Mouse (Mus musculus) liver, adult 2 months (tissue): Measurements from ENCODE around the gene Olfml2a.

Experiments used
- CTCF ChIP-seq: fragments of 200-500 bp; IDR thresholded peaks from 2 replicates; pipeline ENCODE4 v1.5.1; 2011; ENCODE audit warnings: low read depth, low read length, control low read depth
- POLR2A ChIP-seq: fragments of 200-500 bp; IDR thresholded peaks from 2 replicates; pipeline ENCODE4 v1.6.1; 2011; ENCODE audit warnings: low read length, control low read depth; ENCODE audit not compliant: insufficient read depth; ENCODE audit errors: extremely low read depth

- no peak for TF ChIP-seq CTCF
- no peak for TF ChIP-seq POLR2A
Measured at GRCm38 (mm10) chr2:38902866-38903265, 28.9 kb upstream of the Olfml2a start.
